Mouse (Mus musculus) ES-Bruce4 (cell line): ENCODE data around the gene Svop.

ENCODE experiments used
- CTCF ChIP-seq: IDR thresholded peaks from one replicate; pipeline ENCODE4 v1.8.1; 2011; ENCODE audit warnings: low read depth, low read length
- EP300 ChIP-seq: IDR thresholded peaks from 2 replicates; pipeline ENCODE4 v1.6.1; 2011; ENCODE audit warnings: low read depth, low read length; ENCODE audit not compliant: insufficient read depth

DNA sequence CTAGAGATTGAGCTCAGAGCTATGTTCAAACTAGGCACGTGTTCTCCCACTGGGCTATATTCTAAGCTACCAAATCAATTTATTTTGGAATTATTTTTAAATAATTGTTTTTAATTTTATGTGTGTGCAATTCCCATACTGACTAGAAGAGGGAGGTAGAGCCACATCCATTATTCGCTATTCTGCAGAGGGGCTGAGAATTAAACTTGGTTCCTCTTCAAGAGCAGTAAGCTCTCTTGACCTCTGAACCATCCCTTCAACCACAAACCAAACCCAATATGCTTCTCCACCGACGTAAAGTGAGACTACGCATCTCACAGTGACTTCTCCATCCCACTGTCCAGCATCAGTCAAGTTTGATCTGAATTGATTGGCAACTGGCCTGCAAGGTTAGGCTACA is 44.2 kb downstream of the Svop start:
- TF ChIP-seq CTCF: no peak
- no peak for TF ChIP-seq EP300
